In the genomic region with DNA sequence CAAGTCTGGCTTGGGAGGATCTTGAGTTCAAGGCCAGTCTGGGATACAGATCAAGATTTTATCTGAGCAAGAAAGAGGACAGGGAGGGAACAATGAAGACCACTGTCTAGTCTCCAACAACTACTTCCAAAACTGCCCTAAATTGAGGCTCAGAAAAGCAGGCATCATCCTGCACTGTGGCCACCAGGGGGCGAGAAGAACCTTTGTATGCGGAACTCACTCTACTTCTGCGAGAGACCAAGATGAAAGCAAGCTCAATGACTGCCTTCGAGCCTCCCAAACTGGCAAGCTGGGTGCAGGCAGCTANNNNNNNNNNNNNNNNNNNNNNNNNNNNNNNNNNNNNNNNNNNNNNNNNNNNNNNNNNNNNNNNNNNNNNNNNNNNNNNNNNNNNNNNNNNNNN, we compare ENCODE assay signal across 8 mouse cellular contexts. TPM values are rescaled to one million over a fixed set of nuclear protein-coding genes. Genes with fewer than 3 reads are reported as not detected.
A peak's percentile ranks its signal among the peaks of the same experiment; 100 is the strongest.
DNase-seq lines count a peak whose midpoint lies in the region; ATAC-seq and TF ChIP-seq lines count a peak whose summit lies in the region.
"Had no signal": no experiment of that assay in that cellular context is flagged by ENCODE, and none has a peak within 500 bp of the region (broad histone marks: within the 10 kb centered on the region; RNA-seq: fewer than 3 reads in every experiment).

No protein-coding gene starts in this region.

- no peak overlapping the region for H3K4me3 ChIP-seq in G1E (ENCODE audit: low read depth, low read length)
- H3K4me3 ChIP-seq: lung, embryonic 15.5 days had no signal

- intact Hi-C loops in heart, postnatal 36 days (cut with DNase I): loop anchor here (1.0 kb wide), 2 partner anchors 11 to 124 kb away; no protein-coding TSS in a partner anchor

- no peaks in the 10 kb centered on the region for H3K36me3 ChIP-seq in G1E (replicated peaks)

- H3K9me3 ChIP-seq in G1E (replicated peaks): no peaks in the 10 kb centered on the region
- H3K9me3 ChIP-seq: lung, embryonic 15.5 days had no signal

- peak; percentile 84 for TF ChIP-seq CTCF in G1E (IDR thresholded peaks at IDR 0.05; ENCODE audit: low read depth, low read length)

- ATAC-seq in G1E (ENCODE audit: extremely low read depth, insufficient number of reproducible peaks, low FRiP score, poor library complexity, severe bottlenecking): peak; percentile 34; the same call in 1 of the 2 replicates
- 0 out of 2 replicates have a peak, but pooled peaks have one; percentile 61 for ATAC-seq in erythroblast, adult 5-6 weeks (replicated peaks; ENCODE audit: low FRiP score, poor library complexity, severe bottlenecking)
- peak; percentile 92 for ATAC-seq in megakaryocyte progenitor cell, adult 5-6 weeks (replicated peaks; ENCODE audit: poor library complexity)

- peak; percentile 58 for DNase-seq in G1E (ENCODE audit: low spot score)
- DNase-seq in adrenal gland, postnatal 36 days: peak; percentile 80 to 87
- DNase-seq in heart, postnatal 36 days: peak; percentile 76
- peak; percentile 79 to 84 for DNase-seq in layer of hippocampus, postnatal 10 days (ENCODE audit: low spot score in 2 of 2)
- DNase-seq in spleen, adult 12 weeks (ENCODE audit: low spot score): peak; percentile 58

- peaks cover 26% of the 10 kb centered on the region for H3K27me3 ChIP-seq in G1E (ENCODE audit: insufficient read depth, low read length)
- H3K27me3 ChIP-seq: lung, embryonic 15.5 days had no signal

- H3K4me1 ChIP-seq in G1E (ENCODE audit: insufficient read depth, low read depth, low read length): peaks cover 4% of the 10 kb centered on the region
- H3K4me1 ChIP-seq: lung, embryonic 15.5 days had no signal

RNA-seq across cellular contexts. Expression of a gene that starts 9.9 kb away (rescaled TPM):
- not detected in 2 replicates for total RNA-seq in G1E (2014; fragmentation: Nextera tagmentation)
- 0.35 and 0.66 TPM in 2 replicates for total RNA-seq in G1E (2017)
- 0.02 and 0.04 TPM in 2 replicates for polyA plus RNA-seq in G1E (2012)
- total RNA-seq in adrenal gland, postnatal 36 days (2021): 10 to 100 TPM; 31.3 to 49.4 TPM
- total RNA-seq in erythroblast, adult 5-6 weeks (2015; ENCODE audit: low replicate concordance): 0.96 and 6.7 TPM in 2 replicates
- 2.1 and 7.8 TPM in 2 replicates for total RNA-seq in erythroblast, adult 5-6 weeks (2017; ENCODE audit: low replicate concordance)
- 10 to 100 TPM; 21.8 to 24.1 TPM for total RNA-seq in heart, postnatal 36 days (2021)
- total RNA-seq in layer of hippocampus, postnatal 10 days (2021): 10 to 100 TPM; 79.5 to 90.1 TPM
- total RNA-seq in megakaryocyte progenitor cell, adult 5-6 weeks (2015): 7.3 and 8.6 TPM in 2 replicates
- total RNA-seq in megakaryocyte progenitor cell, adult 5-6 weeks (2017): 25.7 and 28.5 TPM in 2 replicates

RNA-seq across cellular contexts. Expression of a gene that starts 40.4 kb away (rescaled TPM):
- total RNA-seq in G1E (2014; fragmentation: Nextera tagmentation) (not detected in 2 replicates), G1E (2017) (under 0.01 and 0.06 TPM in 2 replicates)
- not detected in 2 replicates for polyA plus RNA-seq in G1E (2012)
- total RNA-seq in adrenal gland, postnatal 36 days (2021): 10 to 100 TPM in 1 of 2 experiments, 1 to 10 TPM in 1; 7.4 to 12.9 TPM
- total RNA-seq in erythroblast, adult 5-6 weeks (2015; ENCODE audit: low replicate concordance): 9.4 and 10.0 TPM in 2 replicates
- total RNA-seq in erythroblast, adult 5-6 weeks (2017; ENCODE audit: low replicate concordance): 3.0 and 3.1 TPM in 2 replicates
- total RNA-seq in heart, postnatal 36 days (2021): 1 to 10 TPM; 4.3 to 7.5 TPM
- total RNA-seq in layer of hippocampus, postnatal 10 days (2021): 1 to 10 TPM; 4.2 to 4.7 TPM
- total RNA-seq in megakaryocyte progenitor cell, adult 5-6 weeks (2015): 39.5 and 43.6 TPM in 2 replicates
- 12.5 and 15.5 TPM in 2 replicates for total RNA-seq in megakaryocyte progenitor cell, adult 5-6 weeks (2017)

RNA-seq across cellular contexts. Expression of a gene that starts 45.2 kb away (rescaled TPM):
- total RNA-seq in G1E (2014; fragmentation: Nextera tagmentation) (173 and 191 TPM in 2 replicates), G1E (2017) (100 and 106 TPM in 2 replicates)
- polyA plus RNA-seq in G1E (2012): 33.4 and 53.7 TPM in 2 replicates
- 100 to 1,000 TPM; 159 to 161 TPM for total RNA-seq in adrenal gland, postnatal 36 days (2021)
- total RNA-seq in erythroblast, adult 5-6 weeks (2015; ENCODE audit: low replicate concordance): 118 and 129 TPM in 2 replicates
- 48.2 and 60.8 TPM in 2 replicates for total RNA-seq in erythroblast, adult 5-6 weeks (2017; ENCODE audit: low replicate concordance)
- total RNA-seq in heart, postnatal 36 days (2021): 10 to 100 TPM; 42.3 to 53.4 TPM
- total RNA-seq in layer of hippocampus, postnatal 10 days (2021): 10 to 100 TPM; 60.7 to 67.3 TPM
- 145 and 177 TPM in 2 replicates for total RNA-seq in megakaryocyte progenitor cell, adult 5-6 weeks (2015)
- total RNA-seq in megakaryocyte progenitor cell, adult 5-6 weeks (2017): 81.7 and 92.1 TPM in 2 replicates

Comparison
In these comparisons a context has a peak if more than half of its experiments do, and no peak if none do; other contexts are left out.
1. ATAC-seq: peak in every context shown above with its lines; median percentile 92 in megakaryocyte progenitor cell, adult 5-6 weeks; 61 in erythroblast, adult 5-6 weeks; 34 in G1E.